Mouse (Mus musculus): Measurements from ENCODE around the gene Cep112.

Cep112 gene

GRCm38 (mm10) chr11:108449811-108450210 is 24.8 kb downstream of the Cep112 start:
- peak; percentile 76 for DNase-seq

- no peak for DNase-seq
These were observed 34.6 kb downstream of the Cep112 start for GRCm38 (mm10) chr11:108459599-108459998.

- DNase-seq: no peak
These were observed 39.1 kb downstream of the Cep112 start for GRCm38 (mm10) chr11:108464138-108464537.

- no peak for DNase-seq
These were observed 39.8 kb downstream of the Cep112 start for GRCm38 (mm10) chr11:108464715-108465301.

GRCm38 (mm10) chr11:108475738-108476137 is 50.7 kb downstream of the Cep112 start:
- peak; percentile 72 for DNase-seq

- DNase-seq: peak; percentile 35
These were observed 51.2 kb downstream of the Cep112 start for GRCm38 (mm10) chr11:108476226-108476625.

GRCm38 (mm10) chr11:108483976-108484375 is 59.0 kb downstream of the Cep112 start:
- DNase-seq: peak; percentile 12

GRCm38 (mm10) chr11:108488256-108488655 is 63.3 kb downstream of the Cep112 start:
- DNase-seq: no peak

GRCm38 (mm10) chr11:108489863-108490262 is 64.9 kb downstream of the Cep112 start:
- DNase-seq: no peak

- no peak for DNase-seq
These were observed 83.2 kb downstream of the Cep112 start for GRCm38 (mm10) chr11:108508190-108508589.

GRCm38 (mm10) chr11:108527725-108528363 is 102.9 kb downstream of the Cep112 start:
- DNase-seq: no peak

- peak; percentile 56 for DNase-seq
These were observed 107.9 kb downstream of the Cep112 start for GRCm38 (mm10) chr11:108532901-108533300.

GRCm38 (mm10) chr11:108534014-108534413 is 109.0 kb downstream of the Cep112 start:
- no peak for DNase-seq

- DNase-seq: no peak
These were observed 128.1 kb downstream of the Cep112 start for GRCm38 (mm10) chr11:108552997-108553622.

GRCm38 (mm10) chr11:108553881-108554280 is 128.9 kb downstream of the Cep112 start:
- no peak for DNase-seq

- DNase-seq: no peak
These were observed 133.6 kb downstream of the Cep112 start for GRCm38 (mm10) chr11:108558544-108558943.

- no peak for DNase-seq
These were observed 134.5 kb downstream of the Cep112 start for GRCm38 (mm10) chr11:108559506-108559905.

- DNase-seq: peak; percentile 23
These were observed 137.1 kb downstream of the Cep112 start for GRCm38 (mm10) chr11:108562076-108562475.

GRCm38 (mm10) chr11:108586551-108587184 is 161.7 kb downstream of the Cep112 start:
- peak; percentile 62 for DNase-seq

- no peak for DNase-seq
These were observed 168.4 kb downstream of the Cep112 start for GRCm38 (mm10) chr11:108593207-108593958.

- no peak for DNase-seq
These were observed 169.1 kb downstream of the Cep112 start for GRCm38 (mm10) chr11:108593959-108594579.

GRCm38 (mm10) chr11:108605301-108605700 is 180.3 kb downstream of the Cep112 start:
- DNase-seq: no peak
